Mouse (Mus musculus) E14TG2a.4 (cell line): ENCODE measurements around the gene Coq8a.
A peak's percentile ranks its signal among the peaks of the same experiment; 100 is the strongest.

Source experiments
- H3K27me3 ChIP-seq: 2 replicates; pipeline ENCODE4 v1.6.1; 2014; ENCODE audit warnings: low read length, control low read depth; ENCODE audit not compliant: insufficient read depth
- H3K36me3 ChIP-seq: 2 replicates; pipeline ENCODE4 v1.6.1; 2014; ENCODE audit warnings: low read length, control low read depth; ENCODE audit not compliant: insufficient read depth
- H3K4me1 ChIP-seq: replicated peaks from 2 replicates; pipeline ENCODE4 v1.6.1; 2014; ENCODE audit warnings: low read depth, low read length, control low read depth
- H3K4me3 ChIP-seq: replicated peaks from 2 replicates; pipeline ENCODE4 v1.5.1; 2014; ENCODE audit warnings: mild to moderate bottlenecking, low read length
- H3K9me3 ChIP-seq: 2 replicates; pipeline ENCODE4 v1.6.1; 2014; ENCODE audit warnings: low read length, control low read depth
- CTCF ChIP-seq: conservative IDR thresholded peaks from 2 replicates; pipeline ENCODE4 v1.5.1; 2014; ENCODE audit warnings: low read length
- NANOG ChIP-seq: IDR thresholded peaks from 2 replicates; pipeline ENCODE4 v1.6.1; 2014; ENCODE audit warnings: borderline replicate concordance, low read length, mixed read lengths
- POU5F1 ChIP-seq: IDR thresholded peaks from 2 replicates; pipeline ENCODE4 v1.6.1; 2014; ENCODE audit warnings: low read length, borderline replicate concordance

Coq8a gene

DNA sequence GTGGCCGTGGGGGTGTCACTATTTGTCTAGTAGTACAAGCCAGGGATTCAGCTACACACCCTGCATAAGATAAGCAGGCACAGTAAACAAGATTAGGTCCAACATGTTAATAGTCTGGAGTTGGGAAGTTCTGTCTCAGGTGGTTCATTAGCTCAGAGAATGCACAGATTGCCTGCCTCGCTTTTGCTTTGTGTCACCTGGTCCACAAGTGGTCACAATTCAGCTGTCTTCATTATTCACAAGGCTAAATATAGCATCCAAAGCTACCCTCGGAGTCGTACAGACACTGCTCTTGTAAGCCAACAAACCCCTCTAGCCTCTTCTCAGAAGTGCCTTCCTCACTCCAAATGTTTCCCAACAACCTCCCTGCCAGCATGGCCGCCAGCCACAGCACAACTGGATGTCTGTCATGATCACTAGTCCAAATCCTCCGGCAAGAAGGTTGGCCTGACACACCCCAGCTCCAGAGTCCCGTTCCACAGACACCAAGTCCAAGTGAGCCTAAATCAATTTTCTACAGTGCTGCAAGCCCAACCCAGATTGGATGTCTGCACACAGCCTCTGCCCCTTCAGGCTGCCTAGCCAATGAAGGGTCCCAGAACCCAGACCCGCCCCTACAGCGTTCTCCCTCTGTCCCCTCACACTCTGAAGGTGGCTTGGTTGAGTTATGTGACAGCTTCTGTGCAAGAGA lies 4.5 kb downstream of the Coq8a start:
- no peaks in the 10 kb centered on the region for H3K36me3 ChIP-seq

DNA sequence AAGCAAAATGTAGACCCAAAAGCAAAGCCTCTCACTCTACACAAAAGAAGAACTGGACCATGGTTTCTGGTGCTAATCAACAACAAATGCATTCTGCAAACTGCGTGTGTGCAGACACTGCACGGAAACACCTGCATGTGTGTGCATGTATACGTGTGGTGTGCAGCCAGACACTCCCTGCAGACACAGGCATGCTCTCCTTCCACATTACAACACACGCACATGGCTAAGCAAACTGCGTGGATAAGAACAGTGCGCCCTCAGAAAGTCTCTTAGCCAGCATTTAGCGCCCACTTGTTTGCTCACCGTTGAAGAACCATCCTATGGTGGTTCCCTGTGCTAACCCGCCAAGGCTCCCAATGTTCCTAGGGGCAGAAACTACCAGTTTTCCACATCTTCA lies 5.4 kb downstream of the Coq8a start:
- Histone ChIP-seq H3K36me3 (no peaks in the 10 kb centered on the region), H3K27me3 (peaks cover 21% of the 10 kb centered on the region)

More for the DNA sequence above, 4.5 kb downstream of the Coq8a start:
- no peak for TF ChIP-seq CTCF
- no peak for TF ChIP-seq NANOG
- no peak for TF ChIP-seq POU5F1
- Histone ChIP-seq H3K27me3 (peaks cover 29% of the 10 kb centered on the region), H3K9me3 (no peaks in the 10 kb centered on the region), H3K4me3 (peak overlapping the region; percentile 86), H3K4me1 (peaks cover 35% of the 10 kb centered on the region)

DNA sequence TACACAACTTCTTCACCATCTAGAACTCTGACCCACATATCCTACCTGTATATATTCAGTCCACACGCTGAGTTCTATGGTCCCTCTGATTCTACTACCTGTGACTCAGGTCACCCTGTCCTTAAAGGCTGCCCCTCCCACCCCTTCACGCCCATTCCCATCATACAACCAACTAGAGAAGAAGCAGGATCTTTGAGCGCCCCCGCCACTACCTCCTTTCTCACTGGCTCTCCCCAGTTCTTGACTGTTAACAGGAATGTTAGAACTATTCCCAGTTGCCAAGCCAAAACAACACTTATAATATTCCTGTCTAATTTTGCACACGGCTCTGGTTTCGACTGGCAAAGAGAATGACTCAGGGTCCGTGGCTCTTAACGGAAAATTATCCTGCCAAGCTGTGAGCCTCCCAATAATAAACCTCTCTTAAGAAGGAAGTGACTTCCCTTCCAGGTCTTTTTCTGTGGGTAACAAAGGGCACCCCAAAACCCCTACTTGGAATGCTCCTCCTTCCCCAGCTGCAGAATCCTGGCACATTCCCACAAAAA lies 5.9 kb downstream of the Coq8a start:
- Histone ChIP-seq H3K4me3 (no peak overlapping the region), H3K4me1 (peaks cover 35% of the 10 kb centered on the region), H3K36me3 (no peaks in the 10 kb centered on the region), H3K9me3 (no peaks in the 10 kb centered on the region), H3K27me3 (peaks cover 17% of the 10 kb centered on the region)
- TF ChIP-seq CTCF (no peak), NANOG (no peak), POU5F1 (no peak)

More for the DNA sequence above, 5.4 kb downstream of the Coq8a start:
- Histone ChIP-seq H3K9me3 (no peaks in the 10 kb centered on the region), H3K4me3 (0 out of 2 replicates have a peak overlapping the region, but pooled peaks have one; percentile 5), H3K4me1 (peaks cover 35% of the 10 kb centered on the region)
- TF ChIP-seq CTCF (no peak), NANOG (no peak)

DNA sequence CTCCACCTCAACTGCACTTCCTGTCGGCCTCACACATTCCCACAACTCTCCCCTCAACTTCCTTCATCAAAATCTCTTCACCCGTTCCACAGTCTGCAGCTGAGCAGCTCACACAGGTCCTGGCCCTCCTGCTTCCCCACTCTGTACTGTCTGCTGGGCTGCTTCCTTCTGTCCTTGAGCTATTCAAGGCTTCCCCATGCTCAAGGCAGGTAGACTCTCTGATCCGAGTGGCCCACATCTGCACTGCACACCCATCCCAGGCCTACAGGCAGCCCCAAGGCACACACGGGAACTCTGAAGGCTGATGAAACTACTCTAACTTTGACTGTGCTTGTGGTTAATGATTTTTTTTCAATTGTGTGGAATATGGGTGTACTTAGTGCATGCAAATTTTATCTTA lies 6.5 kb downstream of the Coq8a start:
- TF ChIP-seq POU5F1 (no peak), CTCF (no peak), NANOG (no peak)
- Histone ChIP-seq H3K36me3 (no peaks in the 10 kb centered on the region), H3K9me3 (no peaks in the 10 kb centered on the region), H3K27me3 (peaks cover 11% of the 10 kb centered on the region), H3K4me1 (peaks cover 35% of the 10 kb centered on the region), H3K4me3 (no peak overlapping the region)

DNA sequence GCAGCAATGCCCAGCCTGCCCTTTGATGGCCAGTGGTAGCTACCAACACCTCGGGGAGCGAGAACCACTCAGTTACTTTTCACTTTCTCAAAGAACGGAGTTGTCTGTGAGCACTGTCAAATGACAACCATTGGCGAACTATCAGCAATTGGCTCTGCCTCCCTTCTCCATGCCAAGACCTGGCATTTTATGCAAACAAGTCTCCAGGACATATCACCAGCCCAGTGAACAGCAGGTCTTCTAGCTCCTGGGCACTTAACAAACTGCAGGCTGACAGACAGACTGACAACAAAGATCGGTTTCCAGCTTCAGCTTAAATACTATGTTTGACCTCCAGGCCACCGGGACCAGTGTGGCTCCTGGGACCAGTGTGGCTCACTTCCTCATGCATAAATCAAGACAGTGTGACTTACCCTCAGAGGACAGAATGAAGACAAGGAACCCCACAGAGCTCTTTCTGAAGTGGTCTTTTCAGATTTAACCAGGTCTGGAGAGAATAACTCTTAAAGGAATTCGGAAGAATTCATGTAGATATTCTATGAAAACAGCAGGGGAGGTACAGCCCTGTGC lies 7.7 kb downstream of the Coq8a start:
- peaks cover 3% of the 10 kb centered on the region for H3K27me3 ChIP-seq
- no peaks in the 10 kb centered on the region for H3K36me3 ChIP-seq

DNA sequence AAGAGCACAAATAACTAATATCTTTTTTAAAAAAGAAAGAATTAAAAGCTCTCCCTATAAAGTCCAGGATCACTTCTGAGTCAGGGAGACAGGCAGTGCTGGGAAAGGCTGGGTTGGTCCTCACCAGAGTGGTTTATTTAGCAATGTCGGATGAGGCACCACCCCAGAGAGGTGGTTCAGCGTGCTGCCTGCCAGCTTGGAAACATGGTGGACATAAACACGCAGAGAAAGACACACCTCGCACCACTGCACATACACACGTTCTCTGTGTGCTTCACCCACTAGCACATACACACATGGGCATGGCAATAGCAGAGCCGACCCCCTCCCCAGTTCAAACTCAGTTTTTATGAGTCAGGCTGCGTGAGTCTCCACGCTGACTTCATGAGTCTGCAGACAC lies 8.3 kb downstream of the Coq8a start:
- H3K27me3 ChIP-seq, result no peaks in the 10 kb centered on the region
- H3K9me3 ChIP-seq, result no peaks in the 10 kb centered on the region
- H3K4me1 ChIP-seq, result peaks cover 29% of the 10 kb centered on the region
- TF ChIP-seq POU5F1 (no peak), NANOG (no peak), CTCF (no peak)
- no peaks in the 10 kb centered on the region for H3K36me3 ChIP-seq
- no peak overlapping the region for H3K4me3 ChIP-seq

More for the DNA sequence above, 7.7 kb downstream of the Coq8a start:
- Histone ChIP-seq H3K4me3 (no peak overlapping the region), H3K4me1 (peaks cover 35% of the 10 kb centered on the region), H3K9me3 (no peaks in the 10 kb centered on the region)
- no peak for TF ChIP-seq CTCF
- TF ChIP-seq NANOG, result no peak
- TF ChIP-seq POU5F1, result no peak

DNA sequence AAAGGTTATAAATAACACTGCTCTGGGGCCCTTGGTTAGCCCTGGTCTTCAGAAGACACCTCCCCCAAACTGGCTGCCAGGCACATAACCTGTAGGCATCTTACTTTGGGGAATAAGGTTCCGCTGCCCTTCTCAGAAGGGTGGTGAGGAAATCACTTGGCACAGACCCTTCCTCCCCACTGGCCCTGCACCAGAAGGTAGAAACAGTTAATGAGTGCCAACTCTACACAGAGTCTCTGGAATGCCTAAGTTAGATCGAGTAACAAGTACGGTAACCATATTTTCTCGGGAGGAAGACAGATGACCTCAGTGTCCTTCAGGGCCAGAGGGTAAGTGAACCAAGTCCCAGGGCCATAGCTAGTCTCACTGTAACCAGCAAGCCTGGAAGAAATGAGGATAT lies 10.5 kb downstream of the Coq8a start:
- Histone ChIP-seq H3K4me1 (peaks cover 13% of the 10 kb centered on the region), H3K36me3 (no peaks in the 10 kb centered on the region), H3K9me3 (no peaks in the 10 kb centered on the region), H3K4me3 (no peak overlapping the region), H3K27me3 (no peaks in the 10 kb centered on the region)
- TF ChIP-seq POU5F1 (no peak), CTCF (no peak), NANOG (no peak)

DNA sequence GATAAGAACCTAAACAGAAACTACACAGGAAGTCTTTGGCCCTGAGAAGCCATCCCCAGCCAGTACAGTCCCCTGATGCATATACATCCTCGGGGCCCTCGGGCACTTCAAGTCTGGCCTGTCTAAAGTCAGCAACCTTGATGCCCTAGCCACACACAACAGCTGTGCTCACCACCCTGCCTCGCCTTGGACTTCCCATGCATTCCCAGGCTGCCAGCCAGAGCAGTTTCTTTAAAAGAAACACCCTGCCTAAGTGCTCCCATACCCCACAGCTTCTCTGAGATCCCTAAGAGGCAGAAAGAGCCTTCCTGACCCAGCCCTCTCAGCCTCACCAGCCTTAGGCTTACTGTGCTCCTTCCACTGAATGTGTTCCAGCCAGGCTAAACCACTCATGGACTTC lies 13.0 kb downstream of the Coq8a start:
- H3K4me3 ChIP-seq, result no peak overlapping the region
- TF ChIP-seq NANOG, result no peak
- TF ChIP-seq CTCF, result no peak
- TF ChIP-seq POU5F1, result no peak
- no peaks in the 10 kb centered on the region for H3K27me3 ChIP-seq
- H3K9me3 ChIP-seq, result no peaks in the 10 kb centered on the region
- H3K36me3 ChIP-seq, result no peaks in the 10 kb centered on the region
- peaks cover 9% of the 10 kb centered on the region for H3K4me1 ChIP-seq
